Mouse (Mus musculus): ENCODE measurements at regions not wholly inside any gene's neighbourhood (a gene's known extent, or its start where the extent isn't known, plus 50 kb on each side); places are given as distances from the start of the nearest gene placed in this dataset.

DNA sequence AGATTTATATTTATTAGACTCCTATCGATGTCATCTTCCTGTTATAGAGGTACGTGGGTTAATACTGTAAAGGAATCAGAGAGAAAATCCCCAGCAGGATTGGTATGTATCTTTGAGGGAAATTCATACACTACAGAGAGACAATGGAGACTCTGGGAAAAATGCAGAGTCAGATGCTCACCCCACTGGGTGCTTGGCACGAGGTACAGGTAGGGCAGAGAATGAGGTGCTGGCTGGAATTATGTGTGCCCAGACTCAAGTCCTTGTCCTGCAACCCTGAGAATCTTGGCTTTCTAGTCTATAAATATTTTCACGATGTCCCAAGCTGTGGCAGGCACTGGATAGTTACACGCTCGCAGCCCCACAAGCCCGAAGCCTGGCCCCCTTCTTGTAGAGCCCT lies 57.8 kb upstream of the Cry1 start:
- Histone ChIP-seq H3K27me3 (ENCODE audit: control insufficient read depth, insufficient read depth, low read length) (no peaks in the 10 kb centered on the region), H3K9ac (ENCODE audit: low read depth, low read length) (no peak overlapping the region), H3K4me3 (no peak overlapping the region), H3K79me2 (replicated peaks; ENCODE audit: control insufficient read depth, insufficient read depth, low read length) (no peaks in the 10 kb centered on the region), H3K4me1 (ENCODE audit: control insufficient read depth, insufficient read depth, low read length) (no peaks in the 10 kb centered on the region), H3K27ac (no peak overlapping the region), H3K36me3 (ENCODE audit: control insufficient read depth, insufficient read depth, low read length) (no peaks in the 10 kb centered on the region)
- intact Hi-C loops (cut with DNase I), result no loop called here
- TF ChIP-seq POLR2A (IDR thresholded peaks at IDR 0.05; ENCODE audit: insufficient read depth, low read depth, low read length) (no peak), CTCF (IDR thresholded peaks at IDR 0.05) (no peak), EP300 (IDR thresholded peaks at IDR 0.05; ENCODE audit: insufficient read depth, low read depth, low read length) (no peak)
- 81% methylated on average over 7 of the region's 7 CpGs for WGBS
- no peak for DNase-seq

DNA sequence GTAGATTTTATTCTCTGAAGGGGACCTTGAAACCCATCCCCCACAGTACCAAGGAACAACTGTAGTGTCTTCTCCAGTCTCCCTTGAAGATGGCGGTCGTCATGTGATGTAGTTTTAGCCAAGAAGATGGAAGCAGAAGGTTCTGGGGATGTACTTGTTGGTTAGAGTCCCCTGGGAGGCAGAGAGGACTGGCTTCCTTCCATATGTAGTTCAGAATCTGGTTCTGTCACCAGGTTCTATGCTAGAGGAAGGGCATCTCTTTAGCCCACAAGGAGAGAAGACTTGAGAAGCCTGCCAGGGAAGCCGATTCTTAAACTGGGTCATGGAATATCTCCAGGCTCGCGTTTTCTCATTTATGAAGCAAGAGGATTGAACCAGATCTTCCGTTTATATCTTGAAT lies 58.7 kb upstream of the Cry1 start:
- intact Hi-C loops (cut with DNase I), result no loop called here
- Histone ChIP-seq H3K27me3 (ENCODE audit: control insufficient read depth, insufficient read depth, low read length) (no peaks in the 10 kb centered on the region), H3K4me3 (no peak overlapping the region), H3K36me3 (ENCODE audit: control insufficient read depth, insufficient read depth, low read length) (no peaks in the 10 kb centered on the region), H3K9ac (ENCODE audit: low read depth, low read length) (no peak overlapping the region), H3K27ac (no peak overlapping the region), H3K79me2 (replicated peaks; ENCODE audit: control insufficient read depth, insufficient read depth, low read length) (no peaks in the 10 kb centered on the region), H3K4me1 (ENCODE audit: control insufficient read depth, insufficient read depth, low read length) (no peaks in the 10 kb centered on the region)
- no peak for DNase-seq
- WGBS, result 81% methylated on average over 6 of the region's 6 CpGs
- TF ChIP-seq CTCF (IDR thresholded peaks at IDR 0.05), result no peak
- no peak for TF ChIP-seq EP300 (IDR thresholded peaks at IDR 0.05; ENCODE audit: insufficient read depth, low read depth, low read length)
- no peak for TF ChIP-seq POLR2A (IDR thresholded peaks at IDR 0.05; ENCODE audit: insufficient read depth, low read depth, low read length)

DNA sequence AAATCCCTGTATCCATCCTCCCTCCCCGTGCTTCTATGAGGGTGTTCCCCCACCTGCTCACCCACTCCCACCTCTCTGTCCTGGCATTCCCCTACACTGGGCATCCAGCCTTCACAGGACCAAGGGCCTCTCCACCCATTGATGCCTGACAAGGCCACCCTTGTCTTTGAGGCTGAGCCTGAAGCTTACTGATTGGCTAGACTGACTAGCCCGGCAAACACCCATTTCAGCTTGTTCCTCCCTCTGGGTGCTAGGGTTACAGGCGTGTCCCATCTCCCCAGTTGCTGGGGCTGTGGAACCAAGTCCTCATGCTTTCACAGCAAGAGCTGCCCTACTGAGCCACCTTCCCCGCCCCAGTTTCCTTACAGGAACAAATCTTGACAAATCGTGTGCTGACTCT lies 80.9 kb upstream of the Cry1 start:
- TF ChIP-seq EP300 (IDR thresholded peaks at IDR 0.05; ENCODE audit: insufficient read depth, low read depth, low read length), result no peak
- TF ChIP-seq CTCF (IDR thresholded peaks at IDR 0.05), result no peak
- no peak for TF ChIP-seq POLR2A (IDR thresholded peaks at IDR 0.05; ENCODE audit: insufficient read depth, low read depth, low read length)
- Histone ChIP-seq H3K79me2 (replicated peaks; ENCODE audit: control insufficient read depth, insufficient read depth, low read length) (no peaks in the 10 kb centered on the region), H3K27ac (no peak overlapping the region), H3K4me1 (ENCODE audit: control insufficient read depth, insufficient read depth, low read length) (no peaks in the 10 kb centered on the region), H3K27me3 (ENCODE audit: control insufficient read depth, insufficient read depth, low read length) (no peaks in the 10 kb centered on the region), H3K36me3 (ENCODE audit: control insufficient read depth, insufficient read depth, low read length) (no peaks in the 10 kb centered on the region), H3K9ac (ENCODE audit: low read depth, low read length) (no peak overlapping the region), H3K4me3 (no peak overlapping the region)
- DNase-seq, result no peak
- intact Hi-C loops (cut with DNase I), result no loop called here
- 35% methylated on average over 5 of the region's 5 CpGs for WGBS

DNA sequence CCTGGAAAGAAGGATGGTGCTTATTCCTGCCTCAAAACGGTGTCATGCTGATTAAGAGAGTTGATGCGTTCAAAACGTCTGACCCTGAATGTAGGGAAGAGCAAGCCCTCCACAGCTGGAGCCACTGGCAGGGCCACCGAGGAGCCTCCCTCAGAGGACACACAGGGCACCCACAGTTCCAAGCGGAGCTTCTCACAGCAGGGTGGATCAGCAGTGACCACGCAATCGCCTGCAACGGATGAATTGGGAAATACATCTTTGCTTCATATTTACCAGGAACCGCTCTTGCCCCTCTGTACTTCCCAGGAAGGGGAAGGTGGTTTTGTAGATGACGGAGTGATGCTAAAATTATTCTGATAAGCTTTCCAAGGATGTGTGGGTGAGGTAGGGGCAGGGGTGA lies 81.3 kb upstream of the Cry1 start:
- WGBS, result 23% methylated on average over 10 of the region's 10 CpGs
- no peak overlapping the region for H3K9ac ChIP-seq (ENCODE audit: low read depth, low read length)
- no peak for DNase-seq
- no peaks in the 10 kb centered on the region for H3K79me2 ChIP-seq (replicated peaks; ENCODE audit: control insufficient read depth, insufficient read depth, low read length)
- no peak for TF ChIP-seq POLR2A (IDR thresholded peaks at IDR 0.05; ENCODE audit: insufficient read depth, low read depth, low read length)
- TF ChIP-seq EP300 (IDR thresholded peaks at IDR 0.05; ENCODE audit: insufficient read depth, low read depth, low read length), result no peak
- TF ChIP-seq CTCF (IDR thresholded peaks at IDR 0.05), result no peak
- H3K4me1 ChIP-seq (ENCODE audit: control insufficient read depth, insufficient read depth, low read length), result no peaks in the 10 kb centered on the region
- H3K36me3 ChIP-seq (ENCODE audit: control insufficient read depth, insufficient read depth, low read length), result no peaks in the 10 kb centered on the region
- H3K27ac ChIP-seq, result no peak overlapping the region
- H3K27me3 ChIP-seq (ENCODE audit: control insufficient read depth, insufficient read depth, low read length), result no peaks in the 10 kb centered on the region
- no peak overlapping the region for H3K4me3 ChIP-seq
- intact Hi-C loops (cut with DNase I), result no loop called here

DNA sequence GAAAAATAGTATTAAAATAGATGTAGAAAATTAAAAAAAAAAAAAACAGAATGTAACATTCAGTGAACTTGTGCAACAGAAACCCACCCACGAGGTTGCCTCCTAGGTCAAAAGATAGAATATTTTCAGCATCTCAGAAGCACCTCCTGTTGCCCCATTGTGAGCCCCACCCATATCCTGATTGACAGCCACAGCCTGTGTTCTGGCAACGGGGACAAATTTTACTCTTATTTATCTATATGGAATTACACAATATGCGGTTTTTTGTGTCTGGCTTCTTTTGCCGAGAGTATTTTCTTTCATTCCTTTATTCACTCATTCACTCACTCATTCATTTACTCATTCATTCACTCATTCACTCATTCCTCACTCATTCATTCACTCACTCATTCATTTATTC lies 81.9 kb upstream of the Cry1 start:
- intact Hi-C loops (cut with DNase I), result no loop called here
- TF ChIP-seq EP300 (IDR thresholded peaks at IDR 0.05; ENCODE audit: insufficient read depth, low read depth, low read length) (no peak), POLR2A (IDR thresholded peaks at IDR 0.05; ENCODE audit: insufficient read depth, low read depth, low read length) (no peak), CTCF (IDR thresholded peaks at IDR 0.05) (no peak)
- no peak overlapping the region for H3K9ac ChIP-seq (ENCODE audit: low read depth, low read length)
- no peak overlapping the region for H3K4me3 ChIP-seq
- H3K27ac ChIP-seq, result no peak overlapping the region
- no peaks in the 10 kb centered on the region for H3K79me2 ChIP-seq (replicated peaks; ENCODE audit: control insufficient read depth, insufficient read depth, low read length)
- no peaks in the 10 kb centered on the region for H3K36me3 ChIP-seq (ENCODE audit: control insufficient read depth, insufficient read depth, low read length)
- DNase-seq, result no peak
- H3K4me1 ChIP-seq (ENCODE audit: control insufficient read depth, insufficient read depth, low read length), result no peaks in the 10 kb centered on the region
- H3K27me3 ChIP-seq (ENCODE audit: control insufficient read depth, insufficient read depth, low read length), result no peaks in the 10 kb centered on the region
- WGBS, result 63% methylated on average over 4 of the region's 4 CpGs

DNA sequence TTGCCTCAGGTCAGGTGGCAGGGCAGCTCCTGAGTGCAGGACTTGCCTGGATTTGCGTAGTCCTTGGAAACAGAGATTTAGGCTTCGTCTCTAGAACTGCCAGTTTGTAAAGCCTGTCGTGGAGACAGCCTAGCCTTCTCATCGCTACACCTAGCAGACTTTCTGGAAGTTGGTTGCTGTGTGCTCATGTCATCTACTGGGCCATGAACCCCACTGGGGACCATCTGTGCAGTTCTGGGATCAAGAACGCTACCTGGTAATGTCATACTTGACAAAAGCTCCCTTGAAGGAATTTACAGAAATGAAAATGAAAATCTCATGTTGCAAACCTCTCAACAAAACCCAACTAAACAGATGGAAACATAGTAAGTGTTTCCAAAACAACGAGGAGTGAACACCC lies 85.3 kb upstream of the Cry1 start:
- no peaks in the 10 kb centered on the region for H3K4me1 ChIP-seq (ENCODE audit: control insufficient read depth, insufficient read depth, low read length)
- no peak for TF ChIP-seq POLR2A (IDR thresholded peaks at IDR 0.05; ENCODE audit: insufficient read depth, low read depth, low read length)
- TF ChIP-seq CTCF (IDR thresholded peaks at IDR 0.05), result no peak
- TF ChIP-seq EP300 (IDR thresholded peaks at IDR 0.05; ENCODE audit: insufficient read depth, low read depth, low read length), result no peak
- H3K4me3 ChIP-seq, result no peak overlapping the region
- intact Hi-C loops (cut with DNase I), result no loop called here
- WGBS, result 76% methylated on average over 6 of the region's 6 CpGs
- no peak for DNase-seq
- no peaks in the 10 kb centered on the region for H3K36me3 ChIP-seq (ENCODE audit: control insufficient read depth, insufficient read depth, low read length)
- H3K27me3 ChIP-seq (ENCODE audit: control insufficient read depth, insufficient read depth, low read length), result no peaks in the 10 kb centered on the region
- H3K27ac ChIP-seq, result no peak overlapping the region
- no peak overlapping the region for H3K9ac ChIP-seq (ENCODE audit: low read depth, low read length)
- H3K79me2 ChIP-seq (replicated peaks; ENCODE audit: control insufficient read depth, insufficient read depth, low read length), result no peaks in the 10 kb centered on the region
